Mouse (Mus musculus): ENCODE results near the gene Gm26657. TPM values are rescaled to one million over a fixed set of nuclear protein-coding genes. Genes with fewer than 3 reads are reported as not detected.

Gm26657 gene
- polyA plus RNA-seq, 1 experiment from 2014 or later = not detected

- Histone ChIP-seq H3K4me1 (peaks cover 14% of the 10 kb centered on the region; the same call in 1 of the 2 replicates), H3K27me3 (ENCODE audit: insufficient read depth, poor library complexity, severe bottlenecking) (no peaks in the 10 kb centered on the region), H3K9me3 (peaks cover 2% of the 10 kb centered on the region; the same call in 1 of the 2 replicates), H3K4me3 (no peak overlapping the region), H3K36me3 (no peaks in the 10 kb centered on the region), H3K27ac (no peak overlapping the region)
- WGBS = 53% methylated on average over 8 of the region's 8 CpGs
- no peak for DNase-seq (ENCODE audit: low spot score)
These were observed 14.0 kb upstream of the Gm26657 start for GRCm38 (mm10) chr4:56725839-56726238.

- WGBS = 97% methylated on average over 20 of the region's 20 CpGs
- Histone ChIP-seq H3K36me3 (peaks cover 20% of the 10 kb centered on the region), H3K9me3 (no peaks in the 10 kb centered on the region), H3K27ac (no peak overlapping the region), H3K4me1 (peaks cover 7% of the 10 kb centered on the region; the same call in 1 of the 2 replicates), H3K4me3 (no peak overlapping the region), H3K27me3 (ENCODE audit: insufficient read depth, poor library complexity, severe bottlenecking) (no peaks in the 10 kb centered on the region)
- no peak for DNase-seq (ENCODE audit: low spot score)
These were observed 741 bp downstream of the Gm26657 start for GRCm38 (mm10) chr4:56740611-56741010.

- H3K4me1 ChIP-seq = peaks cover 7% of the 10 kb centered on the region; the same call in 1 of the 2 replicates
- peaks cover 23% of the 10 kb centered on the region for H3K36me3 ChIP-seq
- H3K9me3 ChIP-seq = no peaks in the 10 kb centered on the region
- H3K27me3 ChIP-seq (ENCODE audit: insufficient read depth, poor library complexity, severe bottlenecking) = no peaks in the 10 kb centered on the region
- WGBS = 92% methylated on average over 13 of the region's 13 CpGs
- DNase-seq (ENCODE audit: low spot score) = no peak
- H3K27ac ChIP-seq = no peak within 1 kb of the TSS
- no peak within 1 kb of the TSS for H3K4me3 ChIP-seq
These were observed 1.2 kb downstream of the Gm26657 start, which contains the start of gene Actl7b for GRCm38 (mm10) chr4:56741041-56741493. Gene Actl7b (minus strand): TSS chr4:56741443.

- H3K27me3 ChIP-seq (ENCODE audit: insufficient read depth, poor library complexity, severe bottlenecking) = no peaks in the 10 kb centered on the region
- H3K4me3 ChIP-seq = no peak overlapping the region
- DNase-seq (ENCODE audit: low spot score) = no peak
- peaks cover 33% of the 10 kb centered on the region for H3K36me3 ChIP-seq
- no peaks in the 10 kb centered on the region for H3K9me3 ChIP-seq
- H3K4me1 ChIP-seq = peaks cover 7% of the 10 kb centered on the region; the same call in 1 of the 2 replicates
- WGBS = 86% methylated on average over 4 of the region's 4 CpGs
- no peak overlapping the region for H3K27ac ChIP-seq
These were observed 2.8 kb downstream of the Gm26657 start for GRCm38 (mm10) chr4:56742698-56743097.

GRCm38 (mm10) chr4:56743363-56744195 lies 3.7 kb downstream of the Gm26657 start, which contains the start of gene Actl7a:
Gene Actl7a (plus strand): TSS chr4:56743413.
- WGBS = 95% methylated on average over 21 of the region's 21 CpGs
- no peaks in the 10 kb centered on the region for H3K27me3 ChIP-seq (ENCODE audit: insufficient read depth, poor library complexity, severe bottlenecking)
- H3K36me3 ChIP-seq = peaks cover 39% of the 10 kb centered on the region
- DNase-seq (ENCODE audit: low spot score) = no peak
- no peak within 1 kb of the TSS for H3K4me3 ChIP-seq
- H3K27ac ChIP-seq = no peak within 1 kb of the TSS
- H3K4me1 ChIP-seq = peaks cover 7% of the 10 kb centered on the region; the same call in 1 of the 2 replicates
- H3K9me3 ChIP-seq = no peaks in the 10 kb centered on the region

GRCm38 (mm10) chr4:56746345-56746744 lies 6.5 kb downstream of the Gm26657 start:
- Histone ChIP-seq H3K27ac (no peak overlapping the region), H3K36me3 (peaks cover 65% of the 10 kb centered on the region), H3K4me3 (no peak overlapping the region), H3K4me1 (no peaks in the 10 kb centered on the region), H3K9me3 (no peaks in the 10 kb centered on the region), H3K27me3 (ENCODE audit: insufficient read depth, poor library complexity, severe bottlenecking) (no peaks in the 10 kb centered on the region)
- no peak for DNase-seq (ENCODE audit: low spot score)
- WGBS = 91% methylated on average over 2 of the region's 2 CpGs

- Histone ChIP-seq H3K27ac (no peak overlapping the region), H3K36me3 (peaks cover 74% of the 10 kb centered on the region), H3K4me1 (no peaks in the 10 kb centered on the region), H3K4me3 (no peak overlapping the region), H3K27me3 (ENCODE audit: insufficient read depth, poor library complexity, severe bottlenecking) (no peaks in the 10 kb centered on the region), H3K9me3 (no peaks in the 10 kb centered on the region)
- DNase-seq (ENCODE audit: low spot score) = no peak
- 95% methylated on average over 9 of the region's 9 CpGs for WGBS
These were observed 7.6 kb downstream of the Gm26657 start for GRCm38 (mm10) chr4:56747456-56747855.

GRCm38 (mm10) chr4:56756021-56756420 lies 16.2 kb downstream of the Gm26657 start:
- 89% methylated on average over 5 of the region's 5 CpGs for WGBS
- Histone ChIP-seq H3K36me3 (peaks cover 91% of the 10 kb centered on the region), H3K4me1 (no peaks in the 10 kb centered on the region), H3K27me3 (ENCODE audit: insufficient read depth, poor library complexity, severe bottlenecking) (no peaks in the 10 kb centered on the region), H3K27ac (no peak overlapping the region), H3K9me3 (no peaks in the 10 kb centered on the region), H3K4me3 (no peak overlapping the region)
- no peak for DNase-seq (ENCODE audit: low spot score)

- Histone ChIP-seq H3K27me3 (ENCODE audit: insufficient read depth, poor library complexity, severe bottlenecking) (no peaks in the 10 kb centered on the region), H3K4me1 (no peaks in the 10 kb centered on the region), H3K4me3 (no peak overlapping the region), H3K27ac (no peak overlapping the region), H3K9me3 (no peaks in the 10 kb centered on the region), H3K36me3 (peaks cover 91% of the 10 kb centered on the region)
- 90% methylated on average over 10 of the region's 10 CpGs for WGBS
- DNase-seq (ENCODE audit: low spot score) = no peak
These were observed 17.2 kb downstream of the Gm26657 start for GRCm38 (mm10) chr4:56756966-56757600.

GRCm38 (mm10) chr4:56757693-56758092 lies 17.8 kb downstream of the Gm26657 start:
- Histone ChIP-seq H3K27me3 (ENCODE audit: insufficient read depth, poor library complexity, severe bottlenecking) (no peaks in the 10 kb centered on the region), H3K4me1 (no peaks in the 10 kb centered on the region), H3K9me3 (no peaks in the 10 kb centered on the region), H3K36me3 (peaks cover 95% of the 10 kb centered on the region), H3K4me3 (no peak overlapping the region), H3K27ac (no peak overlapping the region)
- no peak for DNase-seq (ENCODE audit: low spot score)
- 78% methylated on average over 1 of the region's 1 CpGs for WGBS

- DNase-seq (ENCODE audit: low spot score) = no peak
- H3K4me1 ChIP-seq = peaks cover 4% of the 10 kb centered on the region; the same call in 1 of the 2 replicates
- peaks cover 90% of the 10 kb centered on the region for H3K36me3 ChIP-seq
- peak overlapping the region; percentile 23; the same call in 1 of the 2 replicates for H3K27ac ChIP-seq
- H3K9me3 ChIP-seq = no peaks in the 10 kb centered on the region
- H3K4me3 ChIP-seq = no peak overlapping the region
- WGBS = 49% methylated on average over 5 of the region's 5 CpGs
- H3K27me3 ChIP-seq (ENCODE audit: insufficient read depth, poor library complexity, severe bottlenecking) = no peaks in the 10 kb centered on the region
These were observed 28.0 kb downstream of the Gm26657 start for GRCm38 (mm10) chr4:56767861-56768284.

- DNase-seq (ENCODE audit: low spot score) = no peak
- WGBS = 86% methylated on average over 7 of the region's 7 CpGs
- Histone ChIP-seq H3K4me3 (no peak overlapping the region), H3K27me3 (ENCODE audit: insufficient read depth, poor library complexity, severe bottlenecking) (no peaks in the 10 kb centered on the region), H3K27ac (no peak overlapping the region), H3K4me1 (peaks cover 4% of the 10 kb centered on the region; the same call in 1 of the 2 replicates), H3K36me3 (peaks cover 96% of the 10 kb centered on the region), H3K9me3 (no peaks in the 10 kb centered on the region)
These were observed 29.0 kb downstream of the Gm26657 start for GRCm38 (mm10) chr4:56768913-56769312.

- H3K4me1 ChIP-seq = peaks cover 4% of the 10 kb centered on the region; the same call in 1 of the 2 replicates
- 77% methylated on average over 1 of the region's 1 CpGs for WGBS
- DNase-seq (ENCODE audit: low spot score) = no peak
- H3K9me3 ChIP-seq = no peaks in the 10 kb centered on the region
- H3K27me3 ChIP-seq (ENCODE audit: insufficient read depth, poor library complexity, severe bottlenecking) = no peaks in the 10 kb centered on the region
- no peak overlapping the region for H3K27ac ChIP-seq
- peaks cover 97% of the 10 kb centered on the region for H3K36me3 ChIP-seq
- H3K4me3 ChIP-seq = no peak overlapping the region
These were observed 31.2 kb downstream of the Gm26657 start for GRCm38 (mm10) chr4:56771065-56771464.
